Mouse (Mus musculus): ENCODE data around the gene Rab11fip5.
A peak's percentile ranks its signal among the peaks of the same experiment; 100 is the strongest.

Rab11fip5 gene

GRCm38 (mm10) chr6:85348133-85348532 lies 26.3 kb downstream of the Rab11fip5 start:
- DNase-seq (ENCODE audit: low read depth) = no peak

- DNase-seq (ENCODE audit: low read depth) = peak; percentile 90
These were observed 28.3 kb downstream of the Rab11fip5 start for GRCm38 (mm10) chr6:85346028-85346634.

GRCm38 (mm10) chr6:85344929-85345328 lies 29.5 kb downstream of the Rab11fip5 start:
- no peak for DNase-seq (ENCODE audit: low read depth)

- no peak for DNase-seq (ENCODE audit: low read depth)
These were observed 31.4 kb downstream of the Rab11fip5 start for GRCm38 (mm10) chr6:85343027-85343426.

- DNase-seq (ENCODE audit: low read depth) = no peak
These were observed 32.5 kb downstream of the Rab11fip5 start for GRCm38 (mm10) chr6:85341814-85342501.

- DNase-seq (ENCODE audit: low read depth) = no peak
These were observed 34.2 kb downstream of the Rab11fip5 start for GRCm38 (mm10) chr6:85340184-85340583.

GRCm38 (mm10) chr6:85339273-85339901 lies 35.0 kb downstream of the Rab11fip5 start:
- DNase-seq (ENCODE audit: low read depth) = peak; percentile 56

- no peak for DNase-seq (ENCODE audit: low read depth)
These were observed 37.5 kb downstream of the Rab11fip5 start for GRCm38 (mm10) chr6:85336944-85337343.

GRCm38 (mm10) chr6:85335352-85335751 lies 39.1 kb downstream of the Rab11fip5 start:
- DNase-seq (ENCODE audit: low read depth) = no peak

GRCm38 (mm10) chr6:85334851-85335250 lies 39.6 kb downstream of the Rab11fip5 start:
- DNase-seq (ENCODE audit: low read depth) = no peak

- no peak for DNase-seq (ENCODE audit: low read depth)
These were observed 40.2 kb downstream of the Rab11fip5 start for GRCm38 (mm10) chr6:85334251-85334650.

GRCm38 (mm10) chr6:85333732-85334131 lies 40.7 kb downstream of the Rab11fip5 start:
- no peak for DNase-seq (ENCODE audit: low read depth)

- DNase-seq (ENCODE audit: low read depth) = peak; percentile 91
These were observed 41.3 kb downstream of the Rab11fip5 start, which contains the start of gene Sfxn5 for GRCm38 (mm10) chr6:85333000-85333669. Gene Sfxn5, minus strand, starts transcription at chr6:85333422.

- DNase-seq (ENCODE audit: low read depth) = no peak
These were observed 42.0 kb downstream of the Rab11fip5 start for GRCm38 (mm10) chr6:85332351-85332999.

GRCm38 (mm10) chr6:85331736-85332135 lies 42.7 kb downstream of the Rab11fip5 start:
- DNase-seq (ENCODE audit: low read depth) = no peak

- DNase-seq (ENCODE audit: low read depth) = peak; percentile 14
These were observed 43.2 kb downstream of the Rab11fip5 start for GRCm38 (mm10) chr6:85331221-85331735.

- no peak for DNase-seq (ENCODE audit: low read depth)
These were observed 44.7 kb downstream of the Rab11fip5 start for GRCm38 (mm10) chr6:85329666-85330185.

GRCm38 (mm10) chr6:85326564-85326963 lies 47.9 kb downstream of the Rab11fip5 start:
- no peak for DNase-seq (ENCODE audit: low read depth)

GRCm38 (mm10) chr6:85325109-85325508 lies 49.3 kb downstream of the Rab11fip5 start:
- no peak for DNase-seq (ENCODE audit: low read depth)

- no peak for DNase-seq (ENCODE audit: low read depth)
These were observed 54.0 kb downstream of the Rab11fip5 start for GRCm38 (mm10) chr6:85320445-85320866.

- no peak for DNase-seq (ENCODE audit: low read depth)
These were observed 58.2 kb downstream of the Rab11fip5 start for GRCm38 (mm10) chr6:85316211-85316610.
